Mouse (Mus musculus): ENCODE results near the gene Gtf3c1.

Gtf3c1 gene

GRCm38 (mm10) chr7:125620077-125620476 lies 87.5 kb downstream of the Gtf3c1 start:
- DNase-seq (ENCODE audit: low spot score), result no peak

- DNase-seq (ENCODE audit: low spot score), result no peak
Observed at GRCm38 (mm10) chr7:125618016-125618415, 89.6 kb downstream of the Gtf3c1 start.

- no peak for DNase-seq (ENCODE audit: low spot score)
Observed at GRCm38 (mm10) chr7:125615453-125615852, 92.1 kb downstream of the Gtf3c1 start.

GRCm38 (mm10) chr7:125613579-125613978 lies 94.0 kb downstream of the Gtf3c1 start:
- no peak for DNase-seq (ENCODE audit: low spot score)

GRCm38 (mm10) chr7:125608183-125608688 lies 99.3 kb downstream of the Gtf3c1 start:
- no peak for DNase-seq (ENCODE audit: low spot score)

GRCm38 (mm10) chr7:125607384-125608182 lies 100.0 kb downstream of the Gtf3c1 start:
- DNase-seq (ENCODE audit: low spot score), result peak; percentile 81

GRCm38 (mm10) chr7:125606265-125607164 lies 101.1 kb downstream of the Gtf3c1 start:
- no peak for DNase-seq (ENCODE audit: low spot score)

GRCm38 (mm10) chr7:125605725-125606139 lies 101.8 kb downstream of the Gtf3c1 start:
- peak; percentile 67 for DNase-seq (ENCODE audit: low spot score)

GRCm38 (mm10) chr7:125604362-125605319 lies 102.9 kb downstream of the Gtf3c1 start:
- no peak for DNase-seq (ENCODE audit: low spot score)

- DNase-seq (ENCODE audit: low spot score), result peak; percentile 75
Observed at GRCm38 (mm10) chr7:125603185-125603631, 104.4 kb downstream of the Gtf3c1 start, which contains the start of gene Il21r. Gene Il21r, plus strand, starts transcription at chr7:125603429.

- DNase-seq (ENCODE audit: low spot score), result no peak
Observed at GRCm38 (mm10) chr7:125601821-125602448, 105.6 kb downstream of the Gtf3c1 start.

- peak; percentile 26 for DNase-seq (ENCODE audit: low spot score)
Observed at GRCm38 (mm10) chr7:125601280-125601670, 106.3 kb downstream of the Gtf3c1 start.

- DNase-seq (ENCODE audit: low spot score), result peak; percentile 34
Observed at GRCm38 (mm10) chr7:125600612-125601279, 106.8 kb downstream of the Gtf3c1 start.

- peak; percentile 28 for DNase-seq (ENCODE audit: low spot score)
Observed at GRCm38 (mm10) chr7:125600136-125600535, 107.4 kb downstream of the Gtf3c1 start.

- DNase-seq (ENCODE audit: low spot score), result no peak
Observed at GRCm38 (mm10) chr7:125599373-125599973, 108.1 kb downstream of the Gtf3c1 start.

- DNase-seq (ENCODE audit: low spot score), result no peak
Observed at GRCm38 (mm10) chr7:125597516-125598347, 109.8 kb downstream of the Gtf3c1 start.

- DNase-seq (ENCODE audit: low spot score), result peak; percentile 67
Observed at GRCm38 (mm10) chr7:125597083-125597482, 110.5 kb downstream of the Gtf3c1 start.

GRCm38 (mm10) chr7:125596406-125596805 lies 111.2 kb downstream of the Gtf3c1 start:
- no peak for DNase-seq (ENCODE audit: low spot score)

GRCm38 (mm10) chr7:125593831-125594230 lies 113.7 kb downstream of the Gtf3c1 start:
- DNase-seq (ENCODE audit: low spot score), result peak; percentile 68
